Mouse (Mus musculus): ENCODE measurements around the gene Cep55. TPM values are rescaled to one million over a fixed set of nuclear protein-coding genes. Genes with fewer than 3 reads are reported as not detected.

Cep55 gene
- 0.28 and 0.70 TPM in 2 replicates for polyA plus RNA-seq (2012; ENCODE audit: low replicate concordance)

DNA sequence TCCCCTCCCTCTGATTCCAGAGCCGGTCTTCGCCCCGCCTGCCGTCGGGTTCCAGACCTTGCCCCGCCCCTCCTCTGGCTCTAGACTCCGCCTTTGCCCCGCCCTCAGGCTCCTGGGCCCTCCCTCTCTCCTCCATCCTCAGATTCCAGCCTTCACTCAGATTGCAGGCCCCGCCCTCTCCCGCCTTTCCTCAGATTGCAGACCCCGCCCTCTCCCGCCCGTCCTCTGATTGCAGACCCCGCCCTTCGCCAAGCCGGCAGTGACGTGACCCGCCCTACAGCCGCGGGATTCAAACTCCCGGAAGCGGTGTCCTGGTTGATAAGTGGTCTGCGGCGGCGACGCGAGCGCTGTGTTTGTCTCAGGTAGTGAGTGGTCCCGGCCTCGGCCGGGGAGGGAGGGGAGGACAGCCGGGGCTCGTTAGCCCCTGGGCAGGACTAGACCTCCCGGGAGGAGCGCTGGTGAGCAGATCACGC is at the start of gene Cep55:
TSS of gene Cep55 (plus strand) at position 292 of the 473 bp plus-strand sequence.

DNA sequence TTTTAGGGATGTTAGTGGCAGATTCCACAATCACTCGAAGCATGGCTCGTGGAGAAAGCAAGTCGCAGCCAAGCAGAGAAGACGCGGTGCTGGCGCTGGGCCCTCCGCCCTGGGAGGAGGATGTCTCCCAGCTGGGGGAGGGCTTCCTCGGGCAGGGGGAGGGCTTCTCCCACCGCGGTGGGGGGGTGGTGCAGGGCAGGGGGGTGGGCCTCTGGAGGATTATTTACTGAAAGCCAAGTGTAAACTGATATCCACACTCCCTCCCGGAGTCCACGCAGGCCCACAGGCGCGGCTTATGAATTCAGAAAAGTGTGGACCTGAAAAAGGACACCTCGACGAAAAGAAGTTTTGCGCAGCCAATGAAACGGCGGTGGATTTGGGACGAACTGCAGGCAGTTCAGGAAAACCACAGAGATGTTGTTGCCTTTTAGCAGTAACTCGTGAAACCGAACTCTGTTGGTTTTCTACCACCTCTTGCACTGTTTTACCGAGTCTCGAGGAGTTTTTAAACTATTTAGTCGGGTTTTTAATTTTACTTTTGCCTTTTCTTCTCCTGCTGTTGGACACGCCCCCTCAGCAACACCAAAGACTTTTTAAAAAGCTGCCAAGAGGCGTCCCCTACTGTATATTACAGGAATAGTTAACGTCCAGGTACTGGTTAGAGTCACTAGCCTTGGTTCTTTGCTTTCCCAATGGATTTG is 11.4 kb upstream of the Cep55 start, which contains the start of gene Myof:
TSS of gene Myof (minus strand) at position 297 of the 701 bp plus-strand sequence.

DNA sequence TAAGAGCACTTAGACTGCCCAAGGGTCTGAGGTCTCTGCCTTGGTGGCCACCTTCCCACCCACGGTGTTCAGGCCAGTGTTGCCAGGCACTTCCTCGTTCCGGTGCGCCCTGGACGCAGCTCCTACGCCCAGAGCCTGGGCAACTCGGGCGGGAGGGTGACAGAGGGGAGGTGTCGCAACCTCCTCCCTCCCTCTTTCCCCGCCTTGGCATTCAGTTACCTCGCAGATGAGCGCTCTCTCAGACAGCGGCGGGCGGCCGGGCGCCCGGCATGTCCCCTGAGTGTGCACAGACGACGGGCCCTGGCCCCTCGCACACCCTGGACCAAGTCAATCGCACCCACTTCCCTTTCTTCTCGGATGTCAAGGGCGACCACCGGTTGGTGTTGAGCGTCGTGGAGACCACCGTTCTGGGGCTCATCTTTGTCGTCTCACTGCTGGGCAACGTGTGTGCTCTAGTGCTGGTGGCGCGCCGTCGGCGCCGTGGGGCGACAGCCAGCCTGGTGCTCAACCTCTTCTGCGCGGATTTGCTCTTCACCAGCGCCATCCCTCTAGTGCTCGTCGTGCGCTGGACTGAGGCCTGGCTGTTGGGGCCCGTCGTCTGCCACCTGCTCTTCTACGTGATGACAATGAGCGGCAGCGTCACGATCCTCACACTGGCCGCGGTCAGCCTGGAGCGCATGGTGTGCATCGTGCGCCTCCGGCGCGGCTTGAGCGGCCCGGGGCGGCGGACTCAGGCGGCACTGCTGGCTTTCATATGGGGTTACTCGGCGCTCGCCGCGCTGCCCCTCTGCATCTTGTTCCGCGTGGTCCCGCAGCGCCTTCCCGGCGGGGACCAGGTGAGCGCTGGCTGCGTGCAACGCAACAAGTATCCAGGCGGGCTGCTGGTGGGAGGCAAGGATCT is 42.3 kb downstream of the Cep55 start, which contains the start of gene Ffar4:
TSS of gene Ffar4 (plus strand) at position 214 of the 901 bp plus-strand sequence.

Other genes starting within 250 kb of the Cep55 start
- gene Myof, start 11.4 kb upstream of the Cep55 start, polyA plus RNA-seq (2012; ENCODE audit: low replicate concordance): 1.4 and 3.9 TPM in 2 replicates
- gene Ffar4, start 42.1 kb downstream of the Cep55 start, polyA plus RNA-seq (2012; ENCODE audit: low replicate concordance): not detected in 2 replicates
- not detected in 2 replicates for gene Rbp4, start 70.3 kb downstream of the Cep55 start, polyA plus RNA-seq (2012; ENCODE audit: low replicate concordance)
- not detected in 2 replicates for gene Pde6c, start 77.8 kb downstream of the Cep55 start, polyA plus RNA-seq (2012; ENCODE audit: low replicate concordance)
- gene Fra10ac1, start 169.1 kb downstream of the Cep55 start, polyA plus RNA-seq (2012; ENCODE audit: low replicate concordance): 3.9 and 10.4 TPM in 2 replicates
- gene Lgi1, start 209.5 kb downstream of the Cep55 start, polyA plus RNA-seq (2012; ENCODE audit: low replicate concordance): not detected in 2 replicates